Mouse (Mus musculus) embryonic facial prominence, embryonic 10.5 days (tissue): ENCODE results near the gene Macf1. TPM values are rescaled to one million over a fixed set of nuclear protein-coding genes. Genes with fewer than 3 reads are reported as not detected.

Experiments used
- DNase-seq: peaks from one replicate; pipeline ENCODE4 v3.0.0-alpha.2; 2017; ENCODE audit warnings: low spot score
- H3K27ac ChIP-seq: fragments of 300-500 bp; sonication (generic); replicated peaks from 2 replicates; pipeline ENCODE4 v1.5.1; 2016; ENCODE audit warnings: mild to moderate bottlenecking
- H3K27me3 ChIP-seq: fragments of 300-500 bp; sonication (generic); replicated peaks from 2 replicates; pipeline ENCODE4 v1.6.1; 2016; ENCODE audit warnings: low read depth, mild to moderate bottlenecking; ENCODE audit not compliant: poor library complexity, severe bottlenecking
- H3K36me3 ChIP-seq: fragments of 300-500 bp; sonication (generic); replicated peaks from 2 replicates; pipeline ENCODE4 v1.6.1; 2016; ENCODE audit warnings: mild to moderate bottlenecking, moderate library complexity
- H3K4me1 ChIP-seq: fragments of 300-500 bp; sonication (generic); 2 replicates; pipeline ENCODE4 v1.6.1; 2016
- H3K4me3 ChIP-seq: fragments of 300-500 bp; sonication (generic); 2 replicates; pipeline ENCODE4 v1.5.1; 2016; ENCODE audit warnings: mild to moderate bottlenecking, moderate library complexity
- H3K9me3 ChIP-seq: fragments of 300-500 bp; sonication (generic); 2 replicates; pipeline ENCODE4 v1.6.1; 2016; ENCODE audit warnings: mild to moderate bottlenecking
- WGBS: fragments of 180-500 bp; shearing (Covaris S2); methylation state at CpG from one replicate; pipeline ENCODE4 v1.1.7; 2016; 5-methylcytosine and 5-hydroxymethylcytosine counted together
- polyA plus RNA-seq: library from polyadenylated mRNA; unstranded; fragments of >200 nt; fragmentation: Nextera tagmentation; extraction: Ambion mirVana; gene quantifications from 2 replicates; pipeline ENCODE4 v1.2.1, GENCODE M21; 2016

Macf1 gene
- polyA plus RNA-seq, 1 experiment from 2014 or later, result 47.4 TPM

GRCm38 (mm10) chr4:123438414-123438813, 245.7 kb downstream of the Macf1 start:
- Histone ChIP-seq H3K27me3 (no peaks in the 10 kb centered on the region), H3K4me1 (no peaks in the 10 kb centered on the region), H3K4me3 (no peak overlapping the region), H3K36me3 (peaks cover 90% of the 10 kb centered on the region), H3K9me3 (no peaks in the 10 kb centered on the region), H3K27ac (no peak overlapping the region)
- WGBS, result 76% methylated on average over 5 of the region's 5 CpGs
- no peak for DNase-seq

- no peak overlapping the region for H3K4me3 ChIP-seq
- H3K9me3 ChIP-seq, result no peaks in the 10 kb centered on the region
- no peak overlapping the region for H3K27ac ChIP-seq
- no peaks in the 10 kb centered on the region for H3K27me3 ChIP-seq
- H3K36me3 ChIP-seq, result peaks cover 88% of the 10 kb centered on the region
- 96% methylated on average over 3 of the region's 3 CpGs for WGBS
- no peak for DNase-seq
- no peaks in the 10 kb centered on the region for H3K4me1 ChIP-seq
Measured at GRCm38 (mm10) chr4:123433171-123433570, 251.0 kb downstream of the Macf1 start.

- H3K4me1 ChIP-seq, result peaks cover 4% of the 10 kb centered on the region; the same call in 1 of the 2 replicates
- H3K4me3 ChIP-seq, result no peak overlapping the region
- 86% methylated on average over 12 of the region's 12 CpGs for WGBS
- DNase-seq, result no peak
- no peak overlapping the region for H3K27ac ChIP-seq
- peaks cover 90% of the 10 kb centered on the region for H3K36me3 ChIP-seq
- H3K27me3 ChIP-seq, result no peaks in the 10 kb centered on the region
- no peaks in the 10 kb centered on the region for H3K9me3 ChIP-seq
Measured at GRCm38 (mm10) chr4:123431936-123432335, 252.2 kb downstream of the Macf1 start.

- Histone ChIP-seq H3K36me3 (peaks cover 72% of the 10 kb centered on the region), H3K4me1 (peaks cover 4% of the 10 kb centered on the region; the same call in 1 of the 2 replicates), H3K9me3 (no peaks in the 10 kb centered on the region), H3K27me3 (no peaks in the 10 kb centered on the region), H3K27ac (no peak overlapping the region), H3K4me3 (no peak overlapping the region)
- 91% methylated on average over 5 of the region's 5 CpGs for WGBS
- no peak for DNase-seq
Measured at GRCm38 (mm10) chr4:123427900-123428684, 256.1 kb downstream of the Macf1 start.

GRCm38 (mm10) chr4:123427271-123427899, 256.8 kb downstream of the Macf1 start:
- Histone ChIP-seq H3K4me1 (peaks cover 4% of the 10 kb centered on the region; the same call in 1 of the 2 replicates), H3K27me3 (no peaks in the 10 kb centered on the region), H3K4me3 (no peak overlapping the region), H3K9me3 (no peaks in the 10 kb centered on the region), H3K36me3 (peaks cover 65% of the 10 kb centered on the region), H3K27ac (0 out of 2 replicates have a peak overlapping the region, but pooled peaks have one; percentile 19)
- WGBS, result 78% methylated on average over 9 of the region's 9 CpGs
- DNase-seq, result no peak

GRCm38 (mm10) chr4:123426429-123427080, 257.6 kb downstream of the Macf1 start:
- DNase-seq, result no peak

GRCm38 (mm10) chr4:123425672-123426272, 258.4 kb downstream of the Macf1 start:
- peaks cover 4% of the 10 kb centered on the region; the same call in 1 of the 2 replicates for H3K4me1 ChIP-seq
- peaks cover 49% of the 10 kb centered on the region for H3K36me3 ChIP-seq
- no peak overlapping the region for H3K27ac ChIP-seq
- no peak overlapping the region for H3K4me3 ChIP-seq
- no peak for DNase-seq
- no peaks in the 10 kb centered on the region for H3K9me3 ChIP-seq
- no peaks in the 10 kb centered on the region for H3K27me3 ChIP-seq
- 78% methylated on average over 1 of the region's 1 CpGs for WGBS

More at GRCm38 (mm10) chr4:123426429-123427080, 257.6 kb downstream of the Macf1 start:
- Histone ChIP-seq H3K9me3 (no peaks in the 10 kb centered on the region), H3K27ac (no peak overlapping the region), H3K4me1 (peaks cover 4% of the 10 kb centered on the region; the same call in 1 of the 2 replicates), H3K4me3 (no peak overlapping the region), H3K27me3 (no peaks in the 10 kb centered on the region), H3K36me3 (peaks cover 57% of the 10 kb centered on the region)
- 95% methylated on average over 10 of the region's 10 CpGs for WGBS

GRCm38 (mm10) chr4:123424050-123424449, 260.1 kb downstream of the Macf1 start:
- H3K27ac ChIP-seq, result no peak overlapping the region
- peaks cover 35% of the 10 kb centered on the region for H3K36me3 ChIP-seq
- 98% methylated on average over 2 of the region's 2 CpGs for WGBS
- peaks cover 4% of the 10 kb centered on the region; the same call in 1 of the 2 replicates for H3K4me1 ChIP-seq
- no peaks in the 10 kb centered on the region for H3K9me3 ChIP-seq
- no peak overlapping the region for H3K4me3 ChIP-seq
- H3K27me3 ChIP-seq, result no peaks in the 10 kb centered on the region
- no peak for DNase-seq

GRCm38 (mm10) chr4:123422828-123423227, 261.3 kb downstream of the Macf1 start:
- H3K4me3 ChIP-seq, result no peak overlapping the region
- H3K36me3 ChIP-seq, result peaks cover 25% of the 10 kb centered on the region
- peaks cover 4% of the 10 kb centered on the region; the same call in 1 of the 2 replicates for H3K4me1 ChIP-seq
- whole genome bisulfite sequencing, result 53% methylated on average over 6 of the region's 6 CpGs
- H3K27me3 ChIP-seq, result no peaks in the 10 kb centered on the region
- H3K9me3 ChIP-seq, result no peaks in the 10 kb centered on the region
- no peak for DNase-seq
- no peak overlapping the region for H3K27ac ChIP-seq

GRCm38 (mm10) chr4:123418032-123418431, 266.1 kb downstream of the Macf1 start:
- no peaks in the 10 kb centered on the region for H3K36me3 ChIP-seq
- H3K9me3 ChIP-seq, result no peaks in the 10 kb centered on the region
- no peak for DNase-seq
- no peaks in the 10 kb centered on the region for H3K27me3 ChIP-seq
- no peak overlapping the region for H3K4me3 ChIP-seq
- WGBS, result 90% methylated on average over 3 of the region's 3 CpGs
- peaks cover 7% of the 10 kb centered on the region for H3K4me1 ChIP-seq
- no peak overlapping the region for H3K27ac ChIP-seq

- H3K36me3 ChIP-seq, result no peaks in the 10 kb centered on the region
- H3K4me3 ChIP-seq, result no peak overlapping the region
- no peak for DNase-seq
- no peak overlapping the region for H3K27ac ChIP-seq
- H3K9me3 ChIP-seq, result no peaks in the 10 kb centered on the region
- H3K4me1 ChIP-seq, result peaks cover 12% of the 10 kb centered on the region
- WGBS, result 88% methylated on average over 1 of the region's 3 CpGs
- H3K27me3 ChIP-seq, result no peaks in the 10 kb centered on the region
Measured at GRCm38 (mm10) chr4:123417478-123417877, 266.7 kb downstream of the Macf1 start.

GRCm38 (mm10) chr4:123416829-123417228, 267.3 kb downstream of the Macf1 start:
- H3K4me1 ChIP-seq, result peaks cover 19% of the 10 kb centered on the region

More at GRCm38 (mm10) chr4:123416829-123417228, 267.3 kb downstream of the Macf1 start:
- WGBS, result 89% methylated on average over 2 of the region's 2 CpGs
- no peaks in the 10 kb centered on the region for H3K9me3 ChIP-seq
- H3K27ac ChIP-seq, result no peak overlapping the region
- no peak for DNase-seq
- H3K36me3 ChIP-seq, result no peaks in the 10 kb centered on the region
- H3K4me3 ChIP-seq, result no peak overlapping the region
- H3K27me3 ChIP-seq, result no peaks in the 10 kb centered on the region
